Mouse (Mus musculus) C2C12 (cell line): ENCODE measurements at regions not wholly inside any gene's neighbourhood (a gene's known extent, or its start where the extent isn't known, plus 50 kb on each side); places are given as distances from the start of the nearest gene placed in this dataset.

Experiments
- CTCF ChIP-seq: IDR thresholded peaks from one replicate; pipeline ENCODE4 v1.5.1; 2011; ENCODE audit not compliant: control insufficient read depth, insufficient read depth, insufficient read length
- MAX ChIP-seq: IDR thresholded peaks from one replicate; pipeline ENCODE4 v1.6.1; 2011; ENCODE audit warnings: mild to moderate bottlenecking, control low read depth

- no peak for TF ChIP-seq CTCF
- TF ChIP-seq MAX, result no peak
These were observed 231.9 kb downstream of the Gsdmc2 start for GRCm38 (mm10) chr15:63613120-63613519.
